Mouse (Mus musculus) limb, embryonic 10.5 days (tissue): ENCODE results near the gene Tas2r113. TPM values are rescaled to one million over a fixed set of nuclear protein-coding genes. Genes with fewer than 3 reads are reported as not detected.
"Not testable (repeated sequence)": the region's sequence is repeated elsewhere in the genome, so short reads cannot be mapped to it uniquely, and the experiment has no call there.

Experiments
- DNase-seq: peaks from one replicate; pipeline ENCODE4 v3.0.0-alpha.2; 2017; ENCODE audit warnings: low spot score
- H3K27ac ChIP-seq: fragments of 300-500 bp; sonication (generic); 2 replicates; pipeline ENCODE4 v1.5.1; 2016; ENCODE audit warnings: mild to moderate bottlenecking
- H3K27me3 ChIP-seq: fragments of 300-500 bp; sonication (generic); 2 replicates; pipeline ENCODE4 v1.6.1; 2016; ENCODE audit warnings: low read depth, mild to moderate bottlenecking; ENCODE audit not compliant: poor library complexity, severe bottlenecking
- H3K36me3 ChIP-seq: fragments of 300-500 bp; sonication (generic); 2 replicates; pipeline ENCODE4 v1.6.1; 2016; ENCODE audit warnings: mild to moderate bottlenecking, moderate library complexity
- H3K4me1 ChIP-seq: fragments of 300-500 bp; sonication (generic); 2 replicates; pipeline ENCODE4 v1.6.1; 2016
- H3K4me3 ChIP-seq: fragments of 300-500 bp; sonication (generic); 2 replicates; pipeline ENCODE4 v1.5.1; 2016; ENCODE audit warnings: mild to moderate bottlenecking, moderate library complexity
- H3K9me3 ChIP-seq: fragments of 300-500 bp; sonication (generic); replicated peaks from 2 replicates; pipeline ENCODE4 v1.6.1; 2016; ENCODE audit warnings: mild to moderate bottlenecking
- WGBS: fragments of 180-500 bp; shearing (Covaris S2); methylation state at CpG from one replicate; pipeline ENCODE4 v1.1.7; 2016; 5-methylcytosine and 5-hydroxymethylcytosine counted together
- polyA plus RNA-seq: library from polyadenylated mRNA; unstranded; fragments of >200 nt; fragmentation: Nextera tagmentation; extraction: Ambion mirVana; gene quantifications from 2 replicates; pipeline ENCODE4 v1.2.1, GENCODE M21; 2016

The Tas2r113 gene
- polyA plus RNA-seq = not detected in 2 replicates

- no peak within 1 kb of the TSS for H3K27ac ChIP-seq
- no peak for DNase-seq
- WGBS = 81% methylated on average over 1 of the region's 1 CpGs
Observed at GRCm38 (mm10) chr6:132892711-132893110, at the start of gene Tas2r113. TSS of gene Tas2r113 (plus strand) at chr6:132893011.

GRCm38 (mm10) chr6:132846842-132847241 lies 46.0 kb upstream of the Tas2r113 start, which contains the start of gene Tas2r123:
TSS of gene Tas2r123 (plus strand) at chr6:132847142.
- H3K4me3 ChIP-seq = no peak within 1 kb of the TSS
- WGBS = 94% methylated on average over 1 of the region's 1 CpGs
- no peaks in the 10 kb centered on the region for H3K36me3 ChIP-seq
- no peaks in the 10 kb centered on the region for H3K4me1 ChIP-seq
- no peak within 1 kb of the TSS for H3K27ac ChIP-seq
- no peak for DNase-seq
- no peaks in the 10 kb centered on the region for H3K9me3 ChIP-seq
- H3K27me3 ChIP-seq = no peaks in the 10 kb centered on the region

More at GRCm38 (mm10) chr6:132892711-132893110, at the start of gene Tas2r113:
- no peaks in the 10 kb centered on the region for H3K4me1 ChIP-seq
- H3K9me3 ChIP-seq = no peaks in the 10 kb centered on the region
- H3K27me3 ChIP-seq = no peaks in the 10 kb centered on the region
- H3K4me3 ChIP-seq = no peak within 1 kb of the TSS
- no peaks in the 10 kb centered on the region for H3K36me3 ChIP-seq

GRCm38 (mm10) chr6:132855138-132855537 lies 37.7 kb upstream of the Tas2r113 start, which contains the start of gene Tas2r116:
TSS of gene Tas2r116 (plus strand) at chr6:132855438.
- no peaks in the 10 kb centered on the region for H3K9me3 ChIP-seq
- no peaks in the 10 kb centered on the region for H3K4me1 ChIP-seq
- no peaks in the 10 kb centered on the region for H3K27me3 ChIP-seq
- DNase-seq = no peak
- 85% methylated on average over 1 of the region's 1 CpGs for WGBS
- H3K4me3 ChIP-seq = no peak within 1 kb of the TSS
- no peaks in the 10 kb centered on the region for H3K36me3 ChIP-seq
- no peak within 1 kb of the TSS for H3K27ac ChIP-seq

- Histone ChIP-seq H3K4me3 (no peak within 1 kb of the TSS), H3K27ac (no peak within 1 kb of the TSS), H3K4me1 (no peaks in the 10 kb centered on the region), H3K36me3 (no peaks in the 10 kb centered on the region), H3K27me3 (no peaks in the 10 kb centered on the region), H3K9me3 (no peaks in the 10 kb centered on the region)
- no peak for DNase-seq
Observed at GRCm38 (mm10) chr6:132867708-132868107, 25.1 kb upstream of the Tas2r113 start, which contains the start of gene Tas2r110. TSS of gene Tas2r110 (plus strand) at chr6:132868008.

- no peak within 1 kb of the TSS for H3K27ac ChIP-seq
- no peak within 1 kb of the TSS for H3K4me3 ChIP-seq
- H3K36me3 ChIP-seq = no peaks in the 10 kb centered on the region
- no peaks in the 10 kb centered on the region for H3K4me1 ChIP-seq
- DNase-seq = no peak
- no peaks in the 10 kb centered on the region for H3K27me3 ChIP-seq
- 91% methylated on average over 3 of the region's 3 CpGs for WGBS
- no peaks in the 10 kb centered on the region for H3K9me3 ChIP-seq
Observed at GRCm38 (mm10) chr6:132909351-132909750, 16.5 kb downstream of the Tas2r113 start, which contains the start of gene Tas2r125. TSS of gene Tas2r125 (plus strand) at chr6:132909651.

- not testable (repeated sequence) for H3K4me1 ChIP-seq, H3K9me3 ChIP-seq, H3K27ac ChIP-seq, H3K4me3 ChIP-seq, H3K27me3 ChIP-seq, H3K36me3 ChIP-seq, DNase-seq
Observed at GRCm38 (mm10) chr6:132941376-132941775, 48.6 kb downstream of the Tas2r113 start.

Other genes starting within 250 kb of the Tas2r113 start
- gene A630073D07Rik, start 241.5 kb upstream of the Tas2r113 start, polyA plus RNA-seq = not detected in 2 replicates
- not detected in 2 replicates for gene Tas2r120, start 236.1 kb upstream of the Tas2r113 start, polyA plus RNA-seq
- not detected in 2 replicates for gene Tas2r121, start 192.0 kb upstream of the Tas2r113 start, polyA plus RNA-seq
- not detected in 2 replicates for gene Tas2r122, start 181.1 kb upstream of the Tas2r113 start, polyA plus RNA-seq
- not detected in 2 replicates for gene Tas2r115, start 155.0 kb upstream of the Tas2r113 start, polyA plus RNA-seq
- gene Tas2r124, start 138.3 kb upstream of the Tas2r113 start, polyA plus RNA-seq = not detected in 2 replicates
- not detected in 2 replicates for gene Tas2r102, start 130.9 kb upstream of the Tas2r113 start, polyA plus RNA-seq
- not detected in 2 replicates for gene Tas2r136, start 114.8 kb upstream of the Tas2r113 start, polyA plus RNA-seq
- gene Tas2r117, start 90.2 kb upstream of the Tas2r113 start, polyA plus RNA-seq = not detected in 2 replicates
- not detected in 2 replicates for gene Tas2r123, start 45.9 kb upstream of the Tas2r113 start, polyA plus RNA-seq
- gene Tas2r116, start 37.6 kb upstream of the Tas2r113 start, polyA plus RNA-seq = not detected in 2 replicates
- gene Tas2r110, start 25.0 kb upstream of the Tas2r113 start, polyA plus RNA-seq = not detected in 2 replicates
- not detected in 2 replicates for gene Tas2r125, start 16.6 kb downstream of the Tas2r113 start, polyA plus RNA-seq
- gene Tas2r129, start 58.1 kb downstream of the Tas2r113 start, polyA plus RNA-seq = not detected in 2 replicates
- not detected in 2 replicates for gene Tas2r131, start 64.9 kb downstream of the Tas2r113 start, polyA plus RNA-seq
- not detected in 2 replicates for gene Tas2r109, start 88.0 kb downstream of the Tas2r113 start, polyA plus RNA-seq
- not detected in 2 replicates for gene Tas2r103, start 144.1 kb downstream of the Tas2r113 start, polyA plus RNA-seq
- not detected in 2 replicates for gene Tas2r140, start 162.8 kb downstream of the Tas2r113 start, polyA plus RNA-seq
- 51.7 and 64.5 TPM in 2 replicates for gene Smim10l1, start 211.9 kb downstream of the Tas2r113 start, polyA plus RNA-seq